Comparison of ENCODE assay signal across 8 mouse cellular contexts in the genomic region with DNA sequence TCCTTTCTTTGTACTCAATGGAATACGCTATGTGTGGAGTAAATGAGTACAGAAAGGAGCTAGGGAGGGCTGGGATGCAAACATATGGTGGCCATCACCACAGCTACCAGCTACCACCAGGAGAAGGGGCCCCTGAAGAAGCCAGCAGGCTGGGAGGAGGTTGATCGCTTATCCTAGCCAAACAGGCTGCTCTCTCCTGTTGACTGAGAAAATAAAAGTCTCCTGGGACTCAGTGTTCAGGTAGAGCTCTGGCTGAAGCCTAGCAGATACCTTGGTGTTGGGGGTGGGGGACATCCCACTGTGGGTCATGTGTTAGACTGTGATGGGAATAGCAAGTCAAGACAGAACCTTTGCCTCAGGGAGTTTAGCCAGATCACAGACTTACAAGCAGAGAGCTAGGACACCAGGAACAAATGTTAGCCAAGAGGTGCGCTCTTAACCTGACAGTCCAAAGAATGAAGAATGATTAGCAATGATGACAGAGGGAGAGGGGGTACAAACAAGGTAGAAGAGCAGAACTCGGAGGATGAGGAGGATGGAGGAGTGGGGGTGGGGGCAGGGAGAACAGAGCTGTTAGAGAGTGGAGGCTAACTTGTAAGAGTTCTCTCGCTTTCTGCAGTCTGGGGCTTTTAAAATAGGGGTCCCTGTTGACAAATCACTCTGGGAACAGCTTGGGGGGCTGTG. TPM values are rescaled to one million over a fixed set of nuclear protein-coding genes. Genes with fewer than 3 reads are reported as not detected.
DNase-seq lines count a peak whose midpoint lies in the region; ATAC-seq lines count a peak whose summit lies in the region.

No protein-coding gene starts in this region.

- H3K4me1 ChIP-seq in heart, embryonic 13.5 days: peaks cover 39% of the 10 kb centered on the region
- peaks cover 52% of the 10 kb centered on the region for H3K4me1 ChIP-seq in embryonic facial prominence, embryonic 13.5 days
- H3K4me1 ChIP-seq in limb, embryonic 10.5 days: peaks cover 38% of the 10 kb centered on the region

- H3K4me3 ChIP-seq in heart, embryonic 13.5 days: no peak overlapping the region
- no peak overlapping the region for H3K4me3 ChIP-seq in embryonic facial prominence, embryonic 13.5 days
- 0 out of 2 replicates have a peak overlapping the region, but pooled peaks have one; percentile 6 for H3K4me3 ChIP-seq in limb, embryonic 10.5 days

- no peak for ATAC-seq in heart, embryonic 13.5 days (ENCODE audit: extremely low read depth, insufficient number of reproducible peaks, low FRiP score, low TSS enrichment)
- no peak for ATAC-seq in embryonic facial prominence, embryonic 13.5 days (ENCODE audit: insufficient number of reproducible peaks, insufficient read depth, low FRiP score, low TSS enrichment, low read depth)

- H3K27ac ChIP-seq in heart, embryonic 13.5 days (replicated peaks): no peak overlapping the region
- H3K27ac ChIP-seq in embryonic facial prominence, embryonic 13.5 days: peak overlapping the region; percentile 87
- peak overlapping the region; percentile 88 for H3K27ac ChIP-seq in limb, embryonic 10.5 days

- no peaks in the 10 kb centered on the region for H3K27me3 ChIP-seq in heart, embryonic 13.5 days (replicated peaks)
- H3K27me3 ChIP-seq in embryonic facial prominence, embryonic 13.5 days: no peaks in the 10 kb centered on the region
- no peaks in the 10 kb centered on the region for H3K27me3 ChIP-seq in limb, embryonic 10.5 days (ENCODE audit: low read depth, poor library complexity, severe bottlenecking)

- H3K36me3 ChIP-seq in heart, embryonic 13.5 days: no peaks in the 10 kb centered on the region
- H3K36me3 ChIP-seq in embryonic facial prominence, embryonic 13.5 days: no peaks in the 10 kb centered on the region
- no peaks in the 10 kb centered on the region for H3K36me3 ChIP-seq in limb, embryonic 10.5 days

- DNase-seq in heart, postnatal 25 days (ENCODE audit: low spot score): no peak
- DNase-seq in limb, embryonic 10.5 days (ENCODE audit: low spot score): peak; percentile 45
- DNase-seq in neural tube, embryonic 10.5 days (ENCODE audit: extremely low spot score, low spot score): peak; percentile 34
- DNase-seq in right cerebral cortex, postnatal 4 days: no peak
- no peak for DNase-seq in kidney, adult 9 months
- DNase-seq in left cerebral cortex, postnatal 25 days (ENCODE audit: low spot score in 2 of 2): no peak

- intact Hi-C loops in heart, postnatal 25 days (cut with DNase I): no loop called here
- intact Hi-C loops in left cerebral cortex, postnatal 25 days (cut with DNase I): no loop called here

- WGBS in heart, embryonic 13.5 days: 62% methylated on average over 5 of the region's 5 CpGs
- 26% methylated on average over 5 of the region's 5 CpGs for WGBS in embryonic facial prominence, embryonic 13.5 days
- WGBS in limb, embryonic 10.5 days: 39% methylated on average over 5 of the region's 5 CpGs

- no peaks in the 10 kb centered on the region for H3K9me3 ChIP-seq in heart, embryonic 13.5 days
- H3K9me3 ChIP-seq in embryonic facial prominence, embryonic 13.5 days: no peaks in the 10 kb centered on the region
- no peaks in the 10 kb centered on the region for H3K9me3 ChIP-seq in limb, embryonic 10.5 days (replicated peaks)

- H3K4me2 ChIP-seq in heart, embryonic 13.5 days: peak overlapping the region; percentile 18; the same call in 1 of the 2 replicates
- no peak overlapping the region for H3K4me2 ChIP-seq in embryonic facial prominence, embryonic 13.5 days

- H3K9ac ChIP-seq in heart, embryonic 13.5 days: peak overlapping the region; percentile 50; the same call in 1 of the 2 replicates
- peak overlapping the region; percentile 32; the same call in 1 of the 2 replicates for H3K9ac ChIP-seq in embryonic facial prominence, embryonic 13.5 days

RNA-seq across cellular contexts. Expression of gene Tom1l2, which starts 57.9 kb away (rescaled TPM):
- 27.5 and 28.7 TPM in 2 replicates for polyA plus RNA-seq in heart, embryonic 13.5 days (2015; fragmentation: Nextera tagmentation; extraction: Ambion mirVana)
- total RNA-seq in heart, postnatal 25 days (2021): 100 to 1,000 TPM in 1 of 2 experiments, 10 to 100 TPM in 1; 98.9 to 110 TPM
- 27.8 and 29.5 TPM in 2 replicates for polyA plus RNA-seq in embryonic facial prominence, embryonic 13.5 days (2015; fragmentation: Nextera tagmentation; extraction: Ambion mirVana)
- polyA plus RNA-seq in limb, embryonic 10.5 days (2016; fragmentation: Nextera tagmentation; extraction: Ambion mirVana): 12.6 and 18.9 TPM in 2 replicates
- 100 to 1,000 TPM; 200 to 203 TPM for total RNA-seq in left cerebral cortex, postnatal 25 days (2021)

RNA-seq across cellular contexts. Expression of gene Drc3, which starts 58.4 kb away (rescaled TPM):
- 2.4 TPM in 2 replicates for polyA plus RNA-seq in heart, embryonic 13.5 days (2015; fragmentation: Nextera tagmentation; extraction: Ambion mirVana)
- total RNA-seq in heart, postnatal 25 days (2021): 1 to 10 TPM; 2.1 TPM
- 2.4 and 2.7 TPM in 2 replicates for polyA plus RNA-seq in embryonic facial prominence, embryonic 13.5 days (2015; fragmentation: Nextera tagmentation; extraction: Ambion mirVana)
- 1.0 and 1.1 TPM in 2 replicates for polyA plus RNA-seq in limb, embryonic 10.5 days (2016; fragmentation: Nextera tagmentation; extraction: Ambion mirVana)
- total RNA-seq in left cerebral cortex, postnatal 25 days (2021): 10 to 100 TPM in 1 of 2 experiments, 1 to 10 TPM in 1; 9.1 to 11.1 TPM

Comparison
In these comparisons a context has a peak if more than half of its experiments do, and no peak if none do; other contexts are left out.
1. DNase-seq: peak in limb, embryonic 10.5 days (single experiment) and neural tube, embryonic 10.5 days (single experiment); none in heart, postnatal 25 days (single experiment), right cerebral cortex, postnatal 4 days (single experiment), kidney, adult 9 months (single experiment) and left cerebral cortex, postnatal 25 days (0 of 2).